Mouse (Mus musculus) forebrain, embryonic 12.5 days (tissue): ENCODE measurements at regions not wholly inside any gene's neighbourhood (a gene's known extent, or its start where the extent isn't known, plus 50 kb on each side); places are given as distances from the start of the nearest gene placed in this dataset.
A peak's percentile ranks its signal among the peaks of the same experiment; 100 is the strongest.

ENCODE experiments used
- ATAC-seq: fragments of 200-750 bp; cut with Nextera tagmentation; 2 replicates; pipeline ENCODE4 v1.8.0; 2017; ENCODE audit warnings: moderate TSS enrichment; ENCODE audit not compliant: low FRiP score
- H3K27ac ChIP-seq: fragments of 300-500 bp; sonication (generic); 2 replicates; pipeline ENCODE4 v1.5.1; 2016; ENCODE audit warnings: mild to moderate bottlenecking
- H3K27me3 ChIP-seq: fragments of 300-500 bp; sonication (generic); 2 replicates; pipeline ENCODE4 v1.6.1; 2016; ENCODE audit warnings: mild to moderate bottlenecking
- H3K36me3 ChIP-seq: fragments of 300-500 bp; sonication (generic); replicated peaks from 2 replicates; pipeline ENCODE4 v1.6.1; 2016; ENCODE audit warnings: mild to moderate bottlenecking
- H3K4me1 ChIP-seq: fragments of 300-500 bp; sonication (generic); 2 replicates; pipeline ENCODE4 v1.6.1; 2016
- H3K4me2 ChIP-seq: fragments of 300-500 bp; sonication (generic); 2 replicates; pipeline ENCODE4 v1.6.1; 2016; ENCODE audit warnings: mild to moderate bottlenecking, moderate library complexity
- H3K4me3 ChIP-seq: fragments of 300-500 bp; sonication (generic); replicated peaks from 2 replicates; pipeline ENCODE4 v1.5.1; 2016; ENCODE audit warnings: mild to moderate bottlenecking
- H3K9ac ChIP-seq: fragments of 300-500 bp; sonication (generic); 2 replicates; pipeline ENCODE4 v1.6.1; 2016; ENCODE audit warnings: mild to moderate bottlenecking
- H3K9me3 ChIP-seq: fragments of 300-500 bp; sonication (generic); 2 replicates; pipeline ENCODE4 v1.6.1; 2016
- WGBS: fragments of 180-500 bp; shearing (Covaris S2); methylation state at CpG from one replicate; pipeline ENCODE4 v1.1.7; 2016; 5-methylcytosine and 5-hydroxymethylcytosine counted together

- WGBS = 95% methylated on average over 2 of the region's 2 CpGs
- Histone ChIP-seq H3K4me1 (no peaks in the 10 kb centered on the region), H3K9me3 (no peaks in the 10 kb centered on the region), H3K36me3 (no peaks in the 10 kb centered on the region), H3K4me2 (no peak overlapping the region), H3K4me3 (no peak overlapping the region), H3K9ac (no peak overlapping the region), H3K27ac (no peak overlapping the region), H3K27me3 (no peaks in the 10 kb centered on the region)
- ATAC-seq = no peak
These were observed 120.1 kb upstream of the Sox4 start for GRCm38 (mm10) chr13:29073630-29074029.

GRCm38 (mm10) chr13:29063924-29064323 is 110.4 kb upstream of the Sox4 start:
- Histone ChIP-seq H3K36me3 (no peaks in the 10 kb centered on the region), H3K4me1 (peaks cover 3% of the 10 kb centered on the region; the same call in 1 of the 2 replicates), H3K4me3 (no peak overlapping the region), H3K27me3 (no peaks in the 10 kb centered on the region), H3K4me2 (no peak overlapping the region), H3K9me3 (no peaks in the 10 kb centered on the region), H3K27ac (no peak overlapping the region), H3K9ac (no peak overlapping the region)
- no peak for ATAC-seq
- WGBS = 84% methylated on average over 5 of the region's 5 CpGs

- no peak overlapping the region for H3K4me3 ChIP-seq
- H3K27me3 ChIP-seq = no peaks in the 10 kb centered on the region
- WGBS = 84% methylated on average over 5 of the region's 5 CpGs
- H3K4me1 ChIP-seq = peaks cover 3% of the 10 kb centered on the region; the same call in 1 of the 2 replicates
- 0 out of 2 replicates have a peak overlapping the region, but pooled peaks have one; percentile 50 for H3K27ac ChIP-seq
- no peaks in the 10 kb centered on the region for H3K9me3 ChIP-seq
- H3K9ac ChIP-seq = no peak overlapping the region
- no peaks in the 10 kb centered on the region for H3K36me3 ChIP-seq
- ATAC-seq = no peak
- no peak overlapping the region for H3K4me2 ChIP-seq
These were observed 105.2 kb upstream of the Sox4 start for GRCm38 (mm10) chr13:29058685-29059084.

- no peak overlapping the region for H3K27ac ChIP-seq
- peaks cover 11% of the 10 kb centered on the region; the same call in 1 of the 2 replicates for H3K4me1 ChIP-seq
- no peaks in the 10 kb centered on the region for H3K36me3 ChIP-seq
- H3K4me2 ChIP-seq = no peak overlapping the region
- WGBS = 35% methylated on average over 4 of the region's 4 CpGs
- H3K9ac ChIP-seq = no peak overlapping the region
- no peak overlapping the region for H3K4me3 ChIP-seq
- peak; percentile 36; the same call in 1 of the 2 replicates for ATAC-seq
- no peaks in the 10 kb centered on the region for H3K9me3 ChIP-seq
- no peaks in the 10 kb centered on the region for H3K27me3 ChIP-seq
These were observed 96.2 kb upstream of the Sox4 start for GRCm38 (mm10) chr13:29049730-29050129.

GRCm38 (mm10) chr13:29048990-29049576 is 95.6 kb upstream of the Sox4 start:
- H3K4me3 ChIP-seq = no peak overlapping the region
- H3K9me3 ChIP-seq = no peaks in the 10 kb centered on the region
- peaks cover 13% of the 10 kb centered on the region; the same call in 1 of the 2 replicates for H3K4me1 ChIP-seq
- H3K36me3 ChIP-seq = no peaks in the 10 kb centered on the region
- H3K27ac ChIP-seq = no peak overlapping the region
- H3K27me3 ChIP-seq = no peaks in the 10 kb centered on the region
- H3K9ac ChIP-seq = no peak overlapping the region
- no peak for ATAC-seq
- WGBS = 54% methylated on average over 7 of the region's 7 CpGs
- no peak overlapping the region for H3K4me2 ChIP-seq

GRCm38 (mm10) chr13:29044655-29045054 is 91.1 kb upstream of the Sox4 start:
- Histone ChIP-seq H3K36me3 (no peaks in the 10 kb centered on the region), H3K27ac (no peak overlapping the region), H3K9me3 (no peaks in the 10 kb centered on the region), H3K4me3 (no peak overlapping the region), H3K4me2 (no peak overlapping the region), H3K9ac (no peak overlapping the region), H3K4me1 (peaks cover 18% of the 10 kb centered on the region), H3K27me3 (no peaks in the 10 kb centered on the region)
- WGBS = 73% methylated on average over 4 of the region's 4 CpGs
- ATAC-seq = no peak

- H3K9me3 ChIP-seq = no peaks in the 10 kb centered on the region
- 85% methylated on average over 5 of the region's 5 CpGs for WGBS
- no peak overlapping the region for H3K27ac ChIP-seq
- peaks cover 9% of the 10 kb centered on the region for H3K4me1 ChIP-seq
- no peak overlapping the region for H3K4me2 ChIP-seq
- no peak for ATAC-seq
- no peak overlapping the region for H3K9ac ChIP-seq
- H3K27me3 ChIP-seq = no peaks in the 10 kb centered on the region
- no peak overlapping the region for H3K4me3 ChIP-seq
- no peaks in the 10 kb centered on the region for H3K36me3 ChIP-seq
These were observed 86.8 kb upstream of the Sox4 start for GRCm38 (mm10) chr13:29040331-29040730.

GRCm38 (mm10) chr13:29034904-29035303 is 81.4 kb upstream of the Sox4 start:
- ATAC-seq = peak; percentile 46; the same call in 1 of the 2 replicates
- no peak overlapping the region for H3K4me2 ChIP-seq
- no peaks in the 10 kb centered on the region for H3K27me3 ChIP-seq
- peaks cover 8% of the 10 kb centered on the region for H3K4me1 ChIP-seq
- no peaks in the 10 kb centered on the region for H3K9me3 ChIP-seq
- 12% methylated on average over 4 of the region's 4 CpGs for WGBS
- H3K36me3 ChIP-seq = no peaks in the 10 kb centered on the region
- no peak overlapping the region for H3K9ac ChIP-seq
- H3K27ac ChIP-seq = peak overlapping the region; percentile 1; the same call in 1 of the 2 replicates
- H3K4me3 ChIP-seq = no peak overlapping the region

GRCm38 (mm10) chr13:29034444-29034843 is 80.9 kb upstream of the Sox4 start:
- no peaks in the 10 kb centered on the region for H3K36me3 ChIP-seq
- no peak overlapping the region for H3K9ac ChIP-seq
- no peak; the same call in 1 of the 2 replicates for ATAC-seq
- no peaks in the 10 kb centered on the region for H3K27me3 ChIP-seq
- no peaks in the 10 kb centered on the region for H3K9me3 ChIP-seq
- peak overlapping the region; percentile 1; the same call in 1 of the 2 replicates for H3K27ac ChIP-seq
- H3K4me2 ChIP-seq = no peak overlapping the region
- 40% methylated on average over 8 of the region's 8 CpGs for WGBS
- no peak overlapping the region for H3K4me3 ChIP-seq
- peaks cover 8% of the 10 kb centered on the region for H3K4me1 ChIP-seq

GRCm38 (mm10) chr13:29027146-29027545 is 73.6 kb upstream of the Sox4 start:
- no peak for ATAC-seq
- WGBS = 90% methylated on average over 10 of the region's 10 CpGs
- Histone ChIP-seq H3K36me3 (no peaks in the 10 kb centered on the region), H3K4me1 (no peaks in the 10 kb centered on the region), H3K9ac (no peak overlapping the region), H3K27ac (no peak overlapping the region), H3K9me3 (no peaks in the 10 kb centered on the region), H3K4me3 (no peak overlapping the region), H3K4me2 (no peak overlapping the region), H3K27me3 (no peaks in the 10 kb centered on the region)

GRCm38 (mm10) chr13:29023486-29023885 is 70.0 kb upstream of the Sox4 start:
- no peak for ATAC-seq
- WGBS = 97% methylated on average over 1 of the region's 1 CpGs
- H3K27me3 ChIP-seq = no peaks in the 10 kb centered on the region

GRCm38 (mm10) chr13:29019839-29020238 is 66.3 kb upstream of the Sox4 start:
- no peaks in the 10 kb centered on the region for H3K27me3 ChIP-seq
- no peak for ATAC-seq
- WGBS = 92% methylated on average over 3 of the region's 3 CpGs
- no peaks in the 10 kb centered on the region for H3K9me3 ChIP-seq
- no peak overlapping the region for H3K27ac ChIP-seq
- H3K36me3 ChIP-seq = no peaks in the 10 kb centered on the region
- H3K9ac ChIP-seq = no peak overlapping the region
- H3K4me1 ChIP-seq = peaks cover 17% of the 10 kb centered on the region
- no peak overlapping the region for H3K4me3 ChIP-seq
- H3K4me2 ChIP-seq = no peak overlapping the region

More at GRCm38 (mm10) chr13:29023486-29023885, 70.0 kb upstream of the Sox4 start:
- no peak overlapping the region for H3K9ac ChIP-seq
- no peak overlapping the region for H3K4me3 ChIP-seq
- no peaks in the 10 kb centered on the region for H3K4me1 ChIP-seq
- no peaks in the 10 kb centered on the region for H3K36me3 ChIP-seq
- H3K27ac ChIP-seq = no peak overlapping the region
- H3K9me3 ChIP-seq = no peaks in the 10 kb centered on the region
- no peak overlapping the region for H3K4me2 ChIP-seq

- Histone ChIP-seq H3K9me3 (no peaks in the 10 kb centered on the region), H3K27me3 (no peaks in the 10 kb centered on the region), H3K4me3 (peak overlapping the region; percentile 7), H3K27ac (peak overlapping the region; percentile 77), H3K4me1 (peaks cover 35% of the 10 kb centered on the region), H3K9ac (peak overlapping the region; percentile 29; the same call in 1 of the 2 replicates), H3K36me3 (no peaks in the 10 kb centered on the region), H3K4me2 (peak overlapping the region; percentile 48)
- no peak for ATAC-seq
- WGBS = 70% methylated on average over 25 of the region's 25 CpGs
These were observed 62.7 kb upstream of the Sox4 start for GRCm38 (mm10) chr13:29016145-29016651.
